Mouse (Mus musculus): ENCODE results near the gene Gna11. TPM values are rescaled to one million over a fixed set of nuclear protein-coding genes. Genes with fewer than 3 reads are reported as not detected.

Gna11 gene
- polyA plus RNA-seq, 1 experiment from 2014 or later, result 76.9 TPM

GRCm38 (mm10) chr10:81546788-81547571 is 2.0 kb upstream of the Gna11 start:
- no peaks in the 10 kb centered on the region for H3K9me3 ChIP-seq
- no peak overlapping the region for H3K4me3 ChIP-seq
- DNase-seq (ENCODE audit: low spot score), result no peak
- H3K27ac ChIP-seq, result no peak overlapping the region
- peaks cover 10% of the 10 kb centered on the region for H3K36me3 ChIP-seq
- 90% methylated on average over 13 of the region's 13 CpGs for WGBS
- no peaks in the 10 kb centered on the region for H3K27me3 ChIP-seq (ENCODE audit: insufficient read depth, poor library complexity, severe bottlenecking)
- H3K4me1 ChIP-seq (replicated peaks), result peaks cover 39% of the 10 kb centered on the region

DNA sequence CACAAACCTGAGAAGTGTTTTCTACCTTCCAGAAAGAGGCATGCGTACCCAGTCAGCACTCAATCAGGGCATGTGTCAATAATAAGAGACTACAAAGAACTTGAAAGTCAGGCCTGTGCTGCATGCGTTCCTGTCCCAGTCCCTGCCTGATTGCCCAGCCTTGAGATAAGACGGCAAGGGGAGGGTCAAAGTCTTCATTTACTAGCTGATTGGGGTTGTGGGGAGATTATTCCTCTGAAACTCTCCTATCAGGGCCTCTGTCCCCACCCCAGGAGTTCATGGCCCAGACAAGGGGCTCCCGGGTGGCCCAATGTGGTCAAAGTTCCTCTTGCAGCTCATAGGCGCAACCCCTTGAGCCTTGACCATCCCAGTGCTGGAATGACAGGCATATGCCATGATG is 1.3 kb upstream of the Gna11 start:
- no peaks in the 10 kb centered on the region for H3K9me3 ChIP-seq
- no peak overlapping the region for H3K27ac ChIP-seq
- peaks cover 15% of the 10 kb centered on the region for H3K36me3 ChIP-seq
- no peaks in the 10 kb centered on the region for H3K27me3 ChIP-seq (ENCODE audit: insufficient read depth, poor library complexity, severe bottlenecking)
- DNase-seq (ENCODE audit: low spot score), result no peak
- no peak overlapping the region for H3K4me3 ChIP-seq
- peaks cover 40% of the 10 kb centered on the region for H3K4me1 ChIP-seq (replicated peaks)
- WGBS, result 85% methylated on average over 5 of the region's 5 CpGs

DNA sequence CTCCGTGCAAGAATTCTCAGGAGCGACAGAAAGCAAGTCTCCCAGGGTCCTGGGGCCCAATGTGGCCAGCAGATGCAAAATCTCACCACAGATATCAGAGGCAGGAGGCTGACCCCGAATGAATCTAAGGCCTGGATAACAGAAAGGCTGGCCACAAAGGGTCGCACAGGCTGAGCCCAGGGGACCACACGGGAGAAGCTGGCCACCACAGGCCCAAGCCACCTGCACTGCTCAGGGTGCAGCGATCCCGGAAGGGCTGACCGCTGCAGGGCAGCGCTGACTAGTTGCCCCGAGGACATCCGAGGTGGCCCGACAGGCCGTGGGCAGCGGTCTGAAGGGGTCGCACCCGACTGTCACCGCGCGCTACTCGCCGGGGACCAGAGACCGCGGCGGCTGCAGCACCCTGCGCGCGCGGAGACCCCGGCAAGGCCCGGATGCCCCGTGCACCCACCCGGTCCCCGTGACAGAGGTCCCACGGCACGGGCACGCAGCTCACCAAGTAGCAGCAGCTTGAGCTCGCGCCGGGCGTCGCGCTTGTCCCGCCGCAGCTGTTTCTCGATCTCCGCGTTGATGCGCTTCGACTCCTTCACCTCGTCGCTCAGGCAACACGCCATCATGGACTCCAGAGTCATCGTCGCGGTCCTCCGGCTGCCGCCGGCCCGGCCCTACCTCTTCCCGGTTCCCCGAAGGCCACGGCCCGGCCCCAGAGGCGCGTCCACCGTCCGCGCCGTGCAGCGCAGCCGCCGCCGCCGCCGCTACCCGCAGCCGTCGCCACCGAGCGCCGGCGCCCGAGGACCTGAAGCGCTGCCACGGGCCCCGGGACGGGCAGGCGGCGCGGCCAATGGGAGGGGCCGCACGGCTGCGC is 462 bp downstream of the Gna11 start:
- H3K4me3 ChIP-seq, result peak overlapping the region; percentile 86
- H3K36me3 ChIP-seq, result peaks cover 33% of the 10 kb centered on the region
- H3K27ac ChIP-seq, result peak overlapping the region; percentile 96
- no peaks in the 10 kb centered on the region for H3K27me3 ChIP-seq (ENCODE audit: insufficient read depth, poor library complexity, severe bottlenecking)
- under 1% methylated on average over 93 of the region's 93 CpGs for WGBS
- no peaks in the 10 kb centered on the region for H3K9me3 ChIP-seq
- H3K4me1 ChIP-seq (replicated peaks), result peaks cover 49% of the 10 kb centered on the region
- no peak for DNase-seq (ENCODE audit: low spot score)

GRCm38 (mm10) chr10:81543633-81544032 is 1.4 kb downstream of the Gna11 start:
- Histone ChIP-seq H3K4me1 (replicated peaks) (peaks cover 49% of the 10 kb centered on the region), H3K9me3 (no peaks in the 10 kb centered on the region), H3K4me3 (peak overlapping the region; percentile 86), H3K27me3 (ENCODE audit: insufficient read depth, poor library complexity, severe bottlenecking) (no peaks in the 10 kb centered on the region), H3K36me3 (peaks cover 41% of the 10 kb centered on the region), H3K27ac (no peak overlapping the region; the same call in 1 of the 2 replicates)
- WGBS, result 79% methylated on average over 1 of the region's 1 CpGs
- DNase-seq (ENCODE audit: low spot score), result no peak

DNA sequence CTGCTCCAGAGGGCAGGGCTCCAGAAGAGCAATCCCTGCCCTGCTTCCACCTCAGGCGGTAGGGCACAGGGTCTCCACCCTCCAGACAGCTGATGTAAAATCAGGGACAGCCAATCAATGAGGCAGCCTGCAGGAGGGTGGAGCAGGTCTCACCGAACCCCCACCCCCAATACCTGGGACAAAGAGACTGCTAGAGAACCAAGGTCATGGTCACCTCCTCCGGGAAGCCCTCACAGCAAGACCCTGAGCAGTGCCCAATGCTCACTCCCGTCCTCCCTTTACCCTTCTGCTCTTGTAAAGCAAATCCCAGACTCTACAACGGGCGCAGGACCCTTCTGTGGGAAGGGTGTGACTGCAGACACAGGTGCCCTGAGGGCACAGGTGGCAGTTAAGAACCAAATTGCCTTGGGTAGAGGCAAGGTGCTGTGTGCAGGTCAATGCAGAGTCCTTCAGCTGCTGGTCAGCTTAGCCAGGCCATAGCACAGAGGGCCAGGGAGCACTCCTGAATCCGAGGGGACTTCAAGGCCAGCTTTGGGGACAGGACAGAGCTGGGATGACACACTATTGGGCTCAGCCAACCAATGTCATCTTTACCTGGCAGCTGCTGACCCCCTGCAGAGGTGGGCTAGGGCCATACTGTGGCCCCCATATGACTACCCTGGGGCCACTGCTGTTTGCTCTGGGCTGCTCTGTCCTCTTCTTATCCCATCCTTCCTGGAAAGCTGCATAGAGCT is 2.1 kb downstream of the Gna11 start:
- DNase-seq (ENCODE audit: low spot score), result no peak
- Histone ChIP-seq H3K27ac (0 out of 2 replicates have a peak overlapping the region, but pooled peaks have one; percentile 30), H3K4me3 (peak overlapping the region; percentile 86), H3K27me3 (ENCODE audit: insufficient read depth, poor library complexity, severe bottlenecking) (no peaks in the 10 kb centered on the region), H3K36me3 (peaks cover 43% of the 10 kb centered on the region), H3K9me3 (no peaks in the 10 kb centered on the region), H3K4me1 (replicated peaks) (peaks cover 49% of the 10 kb centered on the region)
- WGBS, result 75% methylated on average over 7 of the region's 7 CpGs

DNA sequence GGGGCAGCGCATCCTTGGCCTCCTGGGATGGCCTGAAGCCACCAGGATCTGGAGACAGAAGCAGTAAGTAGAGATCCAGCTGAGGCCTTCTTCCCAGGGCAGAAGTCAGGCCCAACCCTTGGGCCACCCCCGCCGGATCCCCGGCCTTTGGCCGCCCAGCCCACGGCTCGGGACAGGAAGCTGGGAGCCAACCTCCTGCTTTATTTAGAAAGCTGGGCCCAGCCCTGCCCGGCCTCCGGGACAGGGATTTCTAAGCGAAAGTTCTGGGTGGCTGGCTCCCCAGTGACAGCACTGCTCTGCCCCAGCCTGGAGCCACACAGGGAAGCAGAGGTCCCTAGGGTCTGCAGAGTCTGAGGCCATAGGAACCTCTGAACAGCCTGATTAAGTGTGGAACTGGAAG is 3.2 kb downstream of the Gna11 start:
- Histone ChIP-seq H3K4me3 (0 out of 2 replicates have a peak overlapping the region, but pooled peaks have one; percentile 20), H3K27me3 (ENCODE audit: insufficient read depth, poor library complexity, severe bottlenecking) (no peaks in the 10 kb centered on the region), H3K27ac (peak overlapping the region; percentile 30), H3K36me3 (peaks cover 54% of the 10 kb centered on the region), H3K4me1 (replicated peaks) (peaks cover 49% of the 10 kb centered on the region), H3K9me3 (no peaks in the 10 kb centered on the region)
- 78% methylated on average over 10 of the region's 10 CpGs for whole genome bisulfite sequencing
- DNase-seq (ENCODE audit: low spot score), result no peak

GRCm38 (mm10) chr10:81541363-81541762 is 3.6 kb downstream of the Gna11 start:
- Histone ChIP-seq H3K4me1 (replicated peaks) (peaks cover 49% of the 10 kb centered on the region), H3K27ac (peak overlapping the region; percentile 30), H3K27me3 (ENCODE audit: insufficient read depth, poor library complexity, severe bottlenecking) (no peaks in the 10 kb centered on the region), H3K9me3 (no peaks in the 10 kb centered on the region), H3K4me3 (0 out of 2 replicates have a peak overlapping the region, but pooled peaks have one; percentile 20), H3K36me3 (peaks cover 58% of the 10 kb centered on the region)
- WGBS, result 92% methylated on average over 5 of the region's 5 CpGs
- DNase-seq (ENCODE audit: low spot score), result no peak

DNA sequence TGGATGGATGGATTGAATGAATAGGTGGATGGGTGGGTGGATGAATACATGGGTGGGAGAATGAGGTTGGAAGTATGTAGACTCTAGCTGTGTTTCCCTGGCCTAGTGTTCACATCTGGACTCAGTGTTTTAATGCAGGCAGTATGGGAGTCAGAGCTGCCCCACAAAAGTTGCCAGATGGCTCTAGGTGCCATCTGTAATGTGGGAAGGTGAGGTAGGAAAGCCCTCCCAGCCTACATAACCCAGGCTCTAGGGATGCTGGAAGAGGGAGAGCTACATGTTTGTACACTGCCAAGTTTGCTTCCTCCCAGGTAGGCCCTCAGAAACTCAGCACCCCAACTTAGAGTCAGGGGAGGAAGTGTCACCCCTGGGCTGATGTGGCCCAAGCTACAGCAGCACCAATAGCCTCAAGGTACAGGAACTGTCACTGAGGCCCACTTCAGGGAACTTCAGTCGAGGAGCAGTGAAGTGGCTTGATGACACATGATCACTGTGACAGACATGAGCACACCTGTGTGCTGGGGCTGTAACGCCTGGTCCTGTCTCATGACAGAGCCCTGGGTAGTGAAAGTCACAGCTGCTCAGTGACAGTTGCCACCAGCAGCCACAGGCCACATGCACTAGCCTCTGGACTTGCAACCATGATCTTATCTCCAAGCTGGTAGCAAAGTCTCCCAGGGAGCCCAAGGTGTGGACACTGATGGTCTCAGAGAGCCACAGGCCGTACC is 6.5 kb downstream of the Gna11 start:
- WGBS, result 94% methylated on average over 3 of the region's 3 CpGs
- no peak for DNase-seq (ENCODE audit: low spot score)
- Histone ChIP-seq H3K27ac (no peak overlapping the region), H3K4me1 (replicated peaks) (peaks cover 42% of the 10 kb centered on the region), H3K27me3 (ENCODE audit: insufficient read depth, poor library complexity, severe bottlenecking) (no peaks in the 10 kb centered on the region), H3K36me3 (peaks cover 79% of the 10 kb centered on the region), H3K4me3 (no peak overlapping the region), H3K9me3 (no peaks in the 10 kb centered on the region)

- no peak for DNase-seq (ENCODE audit: low spot score)
- no peaks in the 10 kb centered on the region for H3K9me3 ChIP-seq
- H3K4me1 ChIP-seq (replicated peaks), result peaks cover 32% of the 10 kb centered on the region
- H3K4me3 ChIP-seq, result no peak overlapping the region
- peaks cover 83% of the 10 kb centered on the region for H3K36me3 ChIP-seq
- WGBS, result 76% methylated on average over 2 of the region's 2 CpGs
- H3K27ac ChIP-seq, result no peak overlapping the region
- H3K27me3 ChIP-seq (ENCODE audit: insufficient read depth, poor library complexity, severe bottlenecking), result no peaks in the 10 kb centered on the region
These were observed 7.6 kb downstream of the Gna11 start for GRCm38 (mm10) chr10:81537429-81537828.

DNA sequence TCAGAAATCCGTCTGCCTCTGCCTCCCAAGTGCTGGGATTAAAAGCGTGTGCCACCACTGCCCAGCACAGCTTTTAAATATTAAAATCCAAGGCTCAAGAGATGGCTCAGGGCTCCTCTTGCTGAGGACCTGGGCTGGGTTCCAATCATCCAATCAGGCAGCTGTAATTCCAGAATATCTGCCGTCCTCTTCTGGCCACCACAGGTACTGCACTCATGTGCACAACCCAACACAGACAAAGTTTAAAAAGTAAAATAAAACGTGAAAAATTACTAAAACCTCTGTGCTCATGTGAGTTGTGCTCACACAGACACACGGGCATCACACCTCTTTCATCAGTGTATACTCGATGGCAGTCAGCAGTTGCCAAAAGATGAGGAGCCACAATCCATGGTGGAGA is 8.3 kb downstream of the Gna11 start:
- peaks cover 25% of the 10 kb centered on the region for H3K4me1 ChIP-seq (replicated peaks)
- H3K27ac ChIP-seq, result no peak overlapping the region
- H3K4me3 ChIP-seq, result no peak overlapping the region
- H3K36me3 ChIP-seq, result peaks cover 83% of the 10 kb centered on the region
- H3K9me3 ChIP-seq, result no peaks in the 10 kb centered on the region
- WGBS, result 78% methylated on average over 6 of the region's 6 CpGs
- no peaks in the 10 kb centered on the region for H3K27me3 ChIP-seq (ENCODE audit: insufficient read depth, poor library complexity, severe bottlenecking)
- DNase-seq (ENCODE audit: low spot score), result no peak

DNA sequence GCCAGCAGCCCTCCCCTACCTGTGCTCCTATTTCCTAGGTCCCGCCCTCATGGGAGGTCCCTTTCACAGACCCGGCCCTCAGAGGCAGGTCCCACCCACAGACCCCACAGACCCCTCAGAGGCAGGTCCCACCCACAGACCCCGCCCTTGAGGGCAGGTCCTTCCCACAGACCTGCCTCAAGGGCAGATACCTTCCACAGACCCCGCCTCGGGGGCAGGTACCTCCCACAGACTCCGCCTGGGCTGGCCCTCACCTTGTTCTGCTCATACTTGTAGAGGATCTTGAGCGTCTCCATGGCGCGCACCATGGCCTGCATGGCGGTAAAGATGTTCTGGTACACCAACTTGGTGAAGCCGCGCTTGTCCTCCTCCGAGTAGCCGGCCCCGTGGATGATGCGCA is 10.2 kb downstream of the Gna11 start:
- DNase-seq (ENCODE audit: low spot score), result no peak
- peaks cover 84% of the 10 kb centered on the region for H3K36me3 ChIP-seq
- H3K4me3 ChIP-seq, result no peak overlapping the region
- no peaks in the 10 kb centered on the region for H3K9me3 ChIP-seq
- 56% methylated on average over 16 of the region's 16 CpGs for WGBS
- no peak overlapping the region for H3K27ac ChIP-seq
- H3K27me3 ChIP-seq (ENCODE audit: insufficient read depth, poor library complexity, severe bottlenecking), result no peaks in the 10 kb centered on the region
- peaks cover 10% of the 10 kb centered on the region for H3K4me1 ChIP-seq (replicated peaks)

DNA sequence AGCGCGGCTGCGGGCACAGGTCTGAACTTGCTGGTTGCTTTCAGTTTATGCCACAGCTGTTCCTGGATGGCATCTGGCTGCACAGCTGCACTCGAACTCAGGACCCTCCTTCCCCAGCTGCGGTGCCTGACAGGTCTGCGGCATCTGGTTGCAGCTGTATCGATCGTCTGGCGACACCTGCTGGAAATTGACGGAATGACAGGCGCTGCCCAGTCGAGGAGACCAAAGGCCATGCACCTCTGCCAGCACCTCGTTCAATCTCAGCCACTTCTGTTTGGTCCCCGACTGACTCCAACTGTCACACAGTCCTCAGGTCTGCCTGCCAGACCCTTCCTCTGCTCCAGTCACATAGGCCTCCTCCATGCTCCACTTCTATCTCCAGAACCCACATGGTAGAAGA is 18.2 kb downstream of the Gna11 start:
- Histone ChIP-seq H3K27ac (no peak overlapping the region), H3K36me3 (peaks cover 40% of the 10 kb centered on the region), H3K27me3 (ENCODE audit: insufficient read depth, poor library complexity, severe bottlenecking) (peaks cover 26% of the 10 kb centered on the region), H3K9me3 (no peaks in the 10 kb centered on the region), H3K4me1 (replicated peaks) (peaks cover 9% of the 10 kb centered on the region), H3K4me3 (no peak overlapping the region; the same call in 1 of the 2 replicates)
- peak; percentile 79 for DNase-seq (ENCODE audit: low spot score)
- WGBS, result 20% methylated on average over 14 of the region's 14 CpGs
